Mouse (Mus musculus) kidney, postnatal 4 days (tissue): ENCODE results near the gene Eml6.

ENCODE experiments used
- DNase-seq, 2 experiments: peaks; one replicate each; pipeline ENCODE4 v3.0.0; 2021; ENCODE audit warnings: mixed read lengths in 2 of 2

Gene Eml6

GRCm38 (mm10) chr11:29748750-29749467, 276.9 kb downstream of the Eml6 start:
- no peak for DNase-seq

GRCm38 (mm10) chr11:29747881-29748280, 278.0 kb downstream of the Eml6 start:
- no peak for DNase-seq

- DNase-seq: no peak
Measured at GRCm38 (mm10) chr11:29747365-29747764, 278.5 kb downstream of the Eml6 start.

GRCm38 (mm10) chr11:29746203-29746602, 279.6 kb downstream of the Eml6 start:
- no peak for DNase-seq

- no peak for DNase-seq
Measured at GRCm38 (mm10) chr11:29745513-29745912, 280.3 kb downstream of the Eml6 start.

GRCm38 (mm10) chr11:29744760-29745430, 280.9 kb downstream of the Eml6 start:
- DNase-seq: no peak

- DNase-seq: no peak
Measured at GRCm38 (mm10) chr11:29739752-29740151, 286.1 kb downstream of the Eml6 start.

GRCm38 (mm10) chr11:29727901-29728300, 297.9 kb downstream of the Eml6 start:
- no peak for DNase-seq

GRCm38 (mm10) chr11:29725610-29726009, 300.2 kb downstream of the Eml6 start:
- DNase-seq: no peak

GRCm38 (mm10) chr11:29725167-29725566, 300.7 kb downstream of the Eml6 start:
- no peak for DNase-seq

GRCm38 (mm10) chr11:29724213-29724612, 301.6 kb downstream of the Eml6 start:
- DNase-seq: no peak

- no peak for DNase-seq
Measured at GRCm38 (mm10) chr11:29719597-29719996, 306.2 kb downstream of the Eml6 start.

- DNase-seq: peak in 1 of 2 experiments; percentile 6
Measured at GRCm38 (mm10) chr11:29718541-29718940, 307.3 kb downstream of the Eml6 start.

GRCm38 (mm10) chr11:29715499-29715898, 310.3 kb downstream of the Eml6 start:
- DNase-seq: no peak

- DNase-seq: peak in 1 of 2 experiments; percentile 5
Measured at GRCm38 (mm10) chr11:29714789-29715188, 311.0 kb downstream of the Eml6 start.

- no peak for DNase-seq
Measured at GRCm38 (mm10) chr11:29714114-29714513, 311.7 kb downstream of the Eml6 start.

- no peak for DNase-seq
Measured at GRCm38 (mm10) chr11:29709512-29709911, 316.3 kb downstream of the Eml6 start.

GRCm38 (mm10) chr11:29706845-29707244, 319.0 kb downstream of the Eml6 start:
- no peak for DNase-seq

- no peak for DNase-seq
Measured at GRCm38 (mm10) chr11:29705263-29705662, 320.6 kb downstream of the Eml6 start.

GRCm38 (mm10) chr11:29702721-29703120, 323.1 kb downstream of the Eml6 start:
- DNase-seq: no peak

GRCm38 (mm10) chr11:29694754-29695153, 331.1 kb downstream of the Eml6 start:
- no peak for DNase-seq

- peak; percentile 89 to 92 for DNase-seq
Measured at GRCm38 (mm10) chr11:29693576-29694410, 332.0 kb downstream of the Eml6 start.
